Mouse (Mus musculus) heart, adult 18-20 months (tissue): ENCODE results near the gene Six6. TPM values are rescaled to one million over a fixed set of nuclear protein-coding genes. Genes with fewer than 3 reads are reported as not detected.

Experiments
- DNase-seq, 2 experiments: peaks; one replicate each; pipeline ENCODE4 v3.0.0; 2021 to 2022; ENCODE audit warnings: mixed read lengths in 1 of 2
- total RNA-seq, 2 experiments: library from RNA; stranded (reverse); gene quantifications; 2 replicates each; pipeline ENCODE4 v1.2.3; 2021

The Six6 gene
- total RNA-seq, 2 experiments from 2014 or later = not detected

- no peak for DNase-seq
Observed at GRCm38 (mm10) chr12:72957829-72958424, 18.2 kb downstream of the Six6 start.

- no peak for DNase-seq
Observed at GRCm38 (mm10) chr12:72958446-72958845, 18.8 kb downstream of the Six6 start.

GRCm38 (mm10) chr12:72962761-72963160, 23.1 kb downstream of the Six6 start:
- DNase-seq = no peak

- DNase-seq = no peak
Observed at GRCm38 (mm10) chr12:72967541-72967940, 27.8 kb downstream of the Six6 start.

DNA sequence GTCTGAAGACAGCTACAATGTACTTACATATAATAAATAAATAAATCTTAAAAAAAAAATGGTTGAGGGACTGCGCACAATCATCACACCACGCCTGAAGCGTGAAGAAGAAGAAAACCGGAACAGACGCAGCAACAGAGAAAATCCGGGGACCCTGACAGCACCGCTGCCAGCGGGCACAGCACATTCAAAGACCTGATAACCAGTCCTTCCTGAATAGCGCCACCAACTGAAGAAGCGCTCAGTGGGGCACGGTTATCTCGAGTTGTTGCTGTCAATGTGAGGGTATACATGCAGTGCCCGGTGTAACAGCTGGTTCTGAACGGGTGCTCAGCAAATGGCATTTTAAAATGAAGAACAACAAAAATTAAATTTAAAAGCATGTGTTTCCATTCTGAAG, 30.9 kb downstream of the Six6 start:
- no peak for DNase-seq

- DNase-seq = peak; percentile 42 to 76
Observed at GRCm38 (mm10) chr12:72973161-72973560, 33.5 kb downstream of the Six6 start.

DNA sequence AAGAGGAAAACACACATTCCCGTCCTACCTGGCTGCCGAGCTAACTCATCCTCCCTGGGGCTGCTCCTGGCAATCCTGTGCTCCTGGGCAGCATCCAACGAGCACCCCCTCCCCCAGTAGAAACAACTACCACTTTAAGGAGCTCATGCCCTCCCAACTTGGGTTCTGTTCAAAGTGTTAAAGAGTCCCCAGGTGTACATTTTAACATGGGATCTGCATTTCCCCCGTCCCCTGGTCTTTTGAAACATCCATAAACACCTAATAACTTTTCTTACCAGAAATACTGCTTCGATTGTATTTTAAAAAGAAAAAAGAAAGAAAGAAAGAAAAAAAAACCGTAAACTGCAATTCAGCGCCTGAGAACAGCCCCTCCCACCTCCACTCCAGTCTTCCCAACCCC, 36.5 kb downstream of the Six6 start:
- no peak for DNase-seq

DNA sequence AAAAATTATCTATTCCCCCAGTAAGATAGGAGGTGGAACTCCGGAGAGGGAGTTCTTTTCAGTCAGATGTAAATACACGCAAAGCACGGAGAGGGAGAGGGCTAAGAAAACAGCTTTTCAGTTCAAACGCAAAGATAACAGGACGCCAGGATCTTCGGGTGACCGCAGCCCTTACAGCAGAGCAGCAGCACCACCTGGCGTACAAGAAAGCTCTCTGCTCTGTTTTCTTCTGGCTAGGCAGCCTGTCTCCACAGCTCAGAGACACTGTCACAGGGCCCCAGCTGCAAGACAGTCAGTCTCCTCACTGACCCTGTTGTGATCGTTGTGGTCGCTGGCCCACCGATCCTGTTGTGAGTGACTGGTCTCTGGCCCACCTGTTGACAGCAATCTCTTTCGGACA, 37.0 kb downstream of the Six6 start:
- peak; percentile 78 to 81 for DNase-seq

GRCm38 (mm10) chr12:72977851-72978250, 38.2 kb downstream of the Six6 start:
- peak in 1 of 2 experiments; percentile 8 for DNase-seq

DNA sequence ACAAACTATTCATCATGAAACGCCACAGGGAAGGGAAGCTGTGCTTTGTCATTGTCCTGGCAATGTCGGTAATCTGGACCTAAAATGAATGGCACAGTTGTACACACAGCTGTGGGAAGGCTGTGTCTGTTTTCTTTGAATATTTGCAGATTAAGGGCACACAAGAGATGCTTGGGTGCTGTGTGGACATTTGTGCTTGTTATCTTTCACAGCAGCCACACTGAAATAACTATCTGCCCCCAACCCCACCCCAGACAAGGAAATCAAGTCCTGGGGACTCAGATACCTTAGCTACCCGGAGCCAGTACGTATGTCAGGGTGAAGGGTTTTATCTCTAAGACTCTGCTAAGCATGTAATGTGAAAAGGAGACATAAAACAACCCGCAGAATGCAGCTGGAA, 39.5 kb downstream of the Six6 start:
- no peak for DNase-seq

- peak; percentile 33 for DNase-seq
Observed at GRCm38 (mm10) chr12:72982616-72983015, 42.9 kb downstream of the Six6 start.

- peak; percentile 78 to 86 for DNase-seq
Observed at GRCm38 (mm10) chr12:72983071-72983857, 43.6 kb downstream of the Six6 start.

Other genes starting within 250 kb of the Six6 start
- gene Ppm1a, start 182.4 kb upstream of the Six6 start, total RNA-seq = 100 to 1,000 TPM; 252 to 254 TPM
- gene 4930447C04Rik, start 882 bp downstream of the Six6 start, total RNA-seq = 1 to 10 TPM in 1 of 2 experiments, under 1 TPM in 1; 0.62 to 1.0 TPM
- 1 to 10 TPM; 1.6 to 2.0 TPM for gene Six1, start 114.0 kb downstream of the Six6 start, total RNA-seq
- gene Six4, start 173.6 kb downstream of the Six6 start, total RNA-seq = 1 to 10 TPM; 4.1 to 4.6 TPM
- gene Mnat1, start 183.8 kb downstream of the Six6 start, total RNA-seq = 10 to 100 TPM; 18.1 to 20.5 TPM